Mouse (Mus musculus) brain, embryonic 14.5 days (tissue): ENCODE results near the gene Muc1. TPM values are rescaled to one million over a fixed set of nuclear protein-coding genes. Genes with fewer than 3 reads are reported as not detected.

ENCODE experiments used
- DNase-seq: peaks from one replicate; pipeline ENCODE4 v3.0.0-alpha.2; 2011; ENCODE audit warnings: low read depth
- CTCF ChIP-seq: fragments of 200-500 bp; IDR thresholded peaks from 2 replicates; pipeline ENCODE4 v1.5.1; 2012; ENCODE audit warnings: inconsistent platforms, mild to moderate bottlenecking, moderate library complexity, borderline replicate concordance; ENCODE audit not compliant: insufficient read depth, insufficient read length; ENCODE audit errors: extremely low read depth
- POLR2A ChIP-seq: fragments of 200-500 bp; IDR thresholded peaks from 2 replicates; pipeline ENCODE4 v1.6.1; 2012; ENCODE audit warnings: mild to moderate bottlenecking, inconsistent platforms, borderline replicate concordance; ENCODE audit not compliant: poor library complexity, insufficient read depth, insufficient read length, severe bottlenecking; ENCODE audit errors: extremely low read depth
- polyA plus RNA-seq: library from polyadenylated mRNA; depleted of rRNA; stranded (reverse); fragments of >200 nt; gene quantifications from 2 replicates; pipeline ENCODE4 v1.2.3, GENCODE M21; 2012; rRNA removed

Gene Muc1
- polyA plus RNA-seq, 1 experiment, result 9.3 TPM

GRCm38 (mm10) chr3:89279153-89279890 lies 50.5 kb downstream of the Muc1 start:
- TF ChIP-seq POLR2A (peak; percentile 43; the same call in 1 of the 2 replicates), CTCF (no peak)
- peak; percentile 88 for DNase-seq

DNA sequence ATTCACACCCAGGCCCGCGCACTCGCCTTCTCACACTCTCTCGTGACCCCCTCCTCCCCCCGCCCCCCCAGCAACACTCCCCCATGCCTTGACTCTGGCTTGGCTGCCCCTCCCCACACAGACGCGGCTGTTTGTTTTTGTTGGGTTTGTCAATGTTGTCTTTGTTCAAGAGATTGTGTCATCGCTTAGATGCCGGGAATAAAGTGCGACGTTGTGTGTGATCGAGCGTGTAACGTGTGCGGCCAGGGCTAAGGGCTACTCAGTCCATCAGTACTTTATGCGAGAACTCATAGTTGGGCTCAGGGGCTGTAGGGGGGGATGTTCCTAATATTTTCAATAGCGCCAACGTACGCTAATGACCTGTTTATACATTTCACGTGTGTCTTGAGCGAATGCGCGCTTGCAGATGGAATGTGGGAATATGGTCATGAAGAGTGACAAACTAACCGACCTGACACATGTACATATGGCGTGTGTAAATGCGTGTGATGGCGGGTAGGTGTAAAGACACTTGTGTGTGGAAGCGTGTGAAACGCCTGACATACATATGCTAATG lies 51.3 kb downstream of the Muc1 start:
- peak; percentile 52 for DNase-seq
- no peak for TF ChIP-seq POLR2A
- no peak for TF ChIP-seq CTCF

DNA sequence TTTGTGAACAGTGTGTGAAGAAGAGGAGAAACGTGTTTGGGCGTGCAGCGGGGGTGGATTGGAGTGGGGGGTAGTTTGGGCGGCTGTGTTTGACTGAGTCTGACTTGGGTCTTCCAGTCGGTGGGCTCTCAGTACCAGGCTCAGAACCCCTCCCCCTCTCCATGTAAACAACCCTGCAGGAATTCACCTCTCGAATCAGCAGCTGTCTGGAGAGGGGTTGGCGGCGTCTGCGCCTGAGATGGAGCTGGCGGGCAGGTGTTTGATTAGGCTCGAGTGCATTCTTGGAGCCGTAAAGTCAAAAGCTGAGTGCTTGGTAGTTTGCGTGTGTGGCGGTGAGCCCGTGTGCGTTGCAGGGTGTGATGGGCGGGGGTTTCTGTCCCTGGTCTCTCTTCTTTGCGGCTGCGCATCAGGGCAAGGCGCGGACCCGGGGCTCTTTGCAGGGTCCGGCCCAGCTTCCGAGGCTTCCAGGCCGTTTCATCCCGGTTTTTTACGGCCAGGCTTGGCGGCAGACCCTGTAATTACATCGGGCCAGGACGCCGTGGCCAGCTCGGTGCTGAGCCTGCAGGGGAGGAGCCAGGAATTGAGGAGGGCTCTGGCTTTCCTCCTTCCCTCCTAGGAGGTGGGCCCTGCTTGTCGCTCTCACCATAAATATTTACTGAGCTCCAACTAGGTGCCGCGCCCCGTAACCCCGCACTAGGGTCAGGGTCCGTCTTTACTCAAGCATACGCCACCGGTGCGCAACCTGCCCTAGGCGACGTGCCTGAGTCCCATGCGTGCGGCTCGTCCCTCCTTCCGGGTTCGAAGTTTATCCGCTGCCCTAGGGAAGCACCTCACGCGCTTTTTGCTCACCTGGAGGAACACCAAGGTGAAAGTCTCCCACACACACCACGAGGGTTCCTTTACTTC lies 52.0 kb downstream of the Muc1 start, which contains the start of gene Efna1:
TSS of gene Efna1 (minus strand) at position 537 of the 906 bp plus-strand sequence.
- TF ChIP-seq POLR2A, result no peak
- TF ChIP-seq CTCF, result no peak
- peak; percentile 71 for DNase-seq

DNA sequence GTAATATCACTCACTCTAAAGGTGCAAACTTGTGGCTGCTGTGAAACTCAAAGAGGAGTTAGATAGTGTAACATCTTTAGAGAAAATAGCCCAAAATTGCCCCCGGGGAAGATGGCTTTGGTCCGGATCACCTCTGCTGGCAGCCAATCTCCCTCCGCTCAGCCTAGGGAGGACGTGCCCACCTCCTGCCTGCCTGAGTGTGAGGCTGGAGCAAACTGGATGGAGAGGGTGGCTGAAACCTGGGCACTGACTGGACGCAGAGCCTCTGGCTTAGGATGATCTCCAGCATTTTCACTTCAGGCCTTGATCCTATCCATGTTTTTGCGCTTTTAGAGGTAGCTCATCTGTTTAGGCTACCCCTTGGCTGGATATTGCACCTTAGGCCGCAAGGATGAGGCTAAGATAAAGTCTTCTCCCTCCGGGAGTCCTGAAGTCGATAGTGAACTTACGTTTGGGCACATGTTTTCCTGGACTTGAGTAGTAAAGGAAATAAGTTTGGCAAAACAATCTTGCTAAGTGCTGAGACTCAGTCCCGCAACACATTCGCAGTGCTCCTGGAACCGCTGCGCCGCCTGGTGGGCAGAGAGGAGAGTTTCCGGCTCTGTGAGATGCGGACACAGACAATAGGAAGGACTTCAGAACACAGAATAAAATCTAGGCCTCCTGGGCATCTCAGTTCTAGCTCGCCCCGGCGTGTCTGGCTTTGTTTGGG lies 52.9 kb downstream of the Muc1 start:
- peak; percentile 90 for DNase-seq
- TF ChIP-seq POLR2A (no peak), CTCF (peak; percentile 95)

DNA sequence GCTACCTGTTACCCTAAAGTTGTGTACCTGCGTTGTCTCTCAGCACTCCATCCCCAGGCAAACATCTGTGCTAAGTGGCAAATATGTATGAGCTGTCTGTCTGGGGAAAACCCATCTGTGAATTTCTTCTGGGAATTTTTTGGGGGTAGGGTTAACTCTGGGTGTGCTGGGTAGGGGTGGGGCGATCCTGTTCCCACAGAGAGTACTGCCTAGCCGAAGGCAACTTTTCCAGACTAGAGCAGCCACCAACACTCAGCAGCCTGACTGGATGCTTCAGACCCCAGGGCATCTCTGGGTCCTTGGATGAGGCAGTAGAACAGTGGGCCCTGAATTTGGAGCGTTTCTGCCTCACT lies 53.4 kb downstream of the Muc1 start:
- no peak for DNase-seq
- TF ChIP-seq CTCF (no peak), POLR2A (no peak)

Other genes with a start within 250 kb of the Muc1 start
- 131 and 149 TPM in 2 replicates for gene Rusc1, start 135.7 kb upstream of the Muc1 start, polyA plus RNA-seq
- 0.03 and 0.05 TPM in 2 replicates for gene Gm43738, start 128.0 kb upstream of the Muc1 start, polyA plus RNA-seq
- 169 and 202 TPM in 2 replicates for gene Fdps, start 127.1 kb upstream of the Muc1 start, polyA plus RNA-seq
- gene Pklr, start 92.9 kb upstream of the Muc1 start, polyA plus RNA-seq, result 0.14 and 0.21 TPM in 2 replicates
- gene Hcn3, start 68.9 kb upstream of the Muc1 start, polyA plus RNA-seq, result 61.6 and 68.6 TPM in 2 replicates
- gene Clk2, start 64.3 kb upstream of the Muc1 start, polyA plus RNA-seq, result 103 and 123 TPM in 2 replicates
- 132 and 139 TPM in 2 replicates for gene Scamp3, start 51.6 kb upstream of the Muc1 start, polyA plus RNA-seq
- 69.1 and 73.8 TPM in 2 replicates for gene Fam189b, start 45.9 kb upstream of the Muc1 start, polyA plus RNA-seq
- gene Gba, start 26.1 kb upstream of the Muc1 start, polyA plus RNA-seq, result 55.6 and 56.3 TPM in 2 replicates
- 117 and 168 TPM in 2 replicates for gene Thbs3, start 13.9 kb upstream of the Muc1 start, polyA plus RNA-seq
- gene Mtx1, start 2.0 kb upstream of the Muc1 start, polyA plus RNA-seq, result 146 and 201 TPM in 2 replicates
- 86.7 and 106 TPM in 2 replicates for gene Krtcap2, start 16.9 kb downstream of the Muc1 start, polyA plus RNA-seq
- gene Trim46, start 17.3 kb downstream of the Muc1 start, polyA plus RNA-seq, result 131 and 144 TPM in 2 replicates
- gene Dpm3, start 30.3 kb downstream of the Muc1 start, polyA plus RNA-seq, result 145 and 269 TPM in 2 replicates
- gene Slc50a1, start 41.5 kb downstream of the Muc1 start, polyA plus RNA-seq, result 41.4 and 71.8 TPM in 2 replicates
- 11.2 and 12.0 TPM in 2 replicates for gene Efna1, start 52.1 kb downstream of the Muc1 start, polyA plus RNA-seq
- 59.4 and 60.3 TPM in 2 replicates for gene Efna3, start 93.9 kb downstream of the Muc1 start, polyA plus RNA-seq
- gene Efna4, start 109.0 kb downstream of the Muc1 start, polyA plus RNA-seq, result 12.6 and 22.9 TPM in 2 replicates
- gene Adam15, start 120.9 kb downstream of the Muc1 start, polyA plus RNA-seq, result 63.6 and 75.5 TPM in 2 replicates
- gene Dcst2, start 132.9 kb downstream of the Muc1 start, polyA plus RNA-seq, result 0.38 and 0.57 TPM in 2 replicates
- 0.04 TPM in 1 of 2 replicates, not detected in the other for gene Dcst1, start 136.2 kb downstream of the Muc1 start, polyA plus RNA-seq
- 2.4 and 2.8 TPM in 2 replicates for gene Zbtb7b, start 165.7 kb downstream of the Muc1 start, polyA plus RNA-seq
- 4.6 and 5.2 TPM in 2 replicates for gene Lenep, start 173.7 kb downstream of the Muc1 start, polyA plus RNA-seq
- gene Flad1, start 182.8 kb downstream of the Muc1 start, polyA plus RNA-seq, result 39.4 and 53.9 TPM in 2 replicates
- gene Cks1b, start 189.3 kb downstream of the Muc1 start, polyA plus RNA-seq, result 79.8 and 129 TPM in 2 replicates
- 29.5 and 30.2 TPM in 2 replicates for gene Shc1, start 189.4 kb downstream of the Muc1 start, polyA plus RNA-seq
- gene Pygo2, start 201.2 kb downstream of the Muc1 start, polyA plus RNA-seq, result 71.6 and 90.9 TPM in 2 replicates
- 9.5 and 13.6 TPM in 2 replicates for gene Pbxip1, start 207.6 kb downstream of the Muc1 start, polyA plus RNA-seq
- gene Pmvk, start 225.5 kb downstream of the Muc1 start, polyA plus RNA-seq, result 72.2 and 86.3 TPM in 2 replicates